Mouse (Mus musculus): ENCODE measurements at regions not wholly inside any gene's neighbourhood (a gene's known extent, or its start where the extent isn't known, plus 50 kb on each side); places are given as distances from the start of the nearest gene placed in this dataset.

DNA sequence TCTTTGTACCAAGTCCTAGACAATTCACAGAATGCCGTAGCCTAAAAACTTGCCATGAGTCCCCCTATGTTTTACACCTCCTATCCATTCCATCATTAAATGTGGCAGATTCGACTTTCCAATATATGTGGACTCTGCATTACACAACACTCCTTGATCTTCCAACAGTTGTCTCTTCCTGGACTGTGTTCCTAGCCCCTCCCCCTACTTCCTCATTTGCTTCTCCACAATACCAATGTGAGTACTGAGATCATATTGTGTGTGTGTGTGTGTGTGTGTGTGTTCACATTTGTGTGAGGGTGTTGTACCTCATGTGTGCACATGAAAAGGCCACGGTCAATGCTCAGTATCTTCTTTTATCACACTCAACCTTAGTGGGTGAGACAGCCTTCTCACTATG lies 144.5 kb upstream of the Klf6 start:
- peak; percentile 37 for DNase-seq (ENCODE audit: low read depth)

DNA sequence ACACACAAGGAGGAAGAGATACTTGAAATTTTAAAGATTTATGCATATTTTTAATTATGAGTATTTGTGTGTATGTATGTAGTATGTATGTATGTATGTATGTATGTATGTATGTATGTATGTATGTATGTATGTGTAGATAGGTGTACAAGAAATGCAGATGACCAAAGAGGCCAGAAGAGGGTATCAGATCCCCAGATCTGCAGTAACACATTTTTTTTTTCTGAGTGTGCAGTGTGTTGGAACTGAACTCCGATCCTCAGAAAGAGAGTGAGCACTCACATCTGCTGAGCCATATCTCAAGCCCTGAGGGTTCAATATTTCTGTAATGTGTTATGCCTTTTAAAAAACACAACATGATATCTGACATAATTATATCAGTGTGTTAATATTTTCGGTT lies 138.0 kb upstream of the Klf6 start:
- DNase-seq (ENCODE audit: low read depth): peak; percentile 27

DNA sequence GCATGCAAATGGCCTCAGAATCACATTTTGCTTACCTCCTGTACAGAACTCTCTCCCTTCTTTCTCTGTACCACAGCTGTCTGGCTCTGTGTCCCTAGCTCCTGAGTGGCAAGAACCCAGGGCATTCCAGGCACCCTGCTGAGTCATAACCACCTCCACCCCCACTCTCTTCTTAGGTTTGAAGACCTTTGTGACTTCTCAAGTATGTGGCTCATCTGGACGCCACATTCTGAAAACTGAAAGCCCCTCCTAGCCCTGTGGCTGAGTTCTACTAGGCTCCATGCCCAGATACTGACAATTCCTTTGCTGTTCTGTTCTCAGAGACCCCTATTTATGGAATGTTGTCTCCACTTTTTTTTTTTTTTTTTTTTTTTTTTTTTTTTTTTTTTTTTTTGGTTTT lies 136.9 kb upstream of the Klf6 start:
- DNase-seq (ENCODE audit: low read depth): peak; percentile 56

GRCm38 (mm10) chr13:5725984-5726383 lies 135.3 kb upstream of the Klf6 start:
- peak; percentile 52 for DNase-seq (ENCODE audit: low read depth)

DNA sequence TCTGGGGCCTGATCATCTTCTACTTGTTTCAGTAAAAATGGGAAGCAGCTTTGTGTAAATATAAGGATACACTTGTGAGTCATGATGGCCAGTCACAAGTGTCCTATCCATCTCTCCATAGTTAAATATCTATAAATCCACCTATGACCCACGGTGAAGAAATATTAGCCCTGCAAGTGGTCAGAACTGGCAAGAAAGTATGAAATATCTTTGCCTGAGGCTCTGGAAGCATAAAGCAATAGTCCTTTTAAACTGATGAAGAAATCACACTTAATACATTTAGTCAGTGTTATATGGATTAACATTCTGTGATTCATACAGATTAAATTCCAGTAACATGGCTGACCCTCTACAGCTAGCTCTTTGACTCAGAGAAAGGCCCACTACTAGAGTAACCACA lies 134.8 kb upstream of the Klf6 start:
- DNase-seq (ENCODE audit: low read depth): no peak

GRCm38 (mm10) chr13:5728172-5728571 lies 133.1 kb upstream of the Klf6 start:
- DNase-seq (ENCODE audit: low read depth): no peak

DNA sequence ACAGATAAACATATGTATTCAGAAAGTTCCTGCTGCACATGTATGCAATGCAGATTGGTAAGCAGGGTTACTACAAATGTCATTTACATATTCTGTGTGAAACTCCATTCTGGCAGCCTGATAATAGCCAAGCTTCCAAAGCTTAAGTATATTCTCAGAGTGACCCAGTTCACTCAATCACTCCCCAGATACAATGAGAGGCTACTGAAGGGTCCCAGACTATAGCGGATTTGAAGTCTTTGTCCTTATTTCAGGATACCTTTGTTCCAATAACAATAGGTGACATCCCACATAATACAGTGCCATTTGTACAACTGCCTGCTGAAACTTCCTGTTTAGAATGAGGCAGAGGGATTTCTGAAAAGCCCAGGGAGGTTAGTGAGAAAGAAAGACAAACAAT lies 132.5 kb upstream of the Klf6 start:
- no peak for DNase-seq (ENCODE audit: low read depth)

DNA sequence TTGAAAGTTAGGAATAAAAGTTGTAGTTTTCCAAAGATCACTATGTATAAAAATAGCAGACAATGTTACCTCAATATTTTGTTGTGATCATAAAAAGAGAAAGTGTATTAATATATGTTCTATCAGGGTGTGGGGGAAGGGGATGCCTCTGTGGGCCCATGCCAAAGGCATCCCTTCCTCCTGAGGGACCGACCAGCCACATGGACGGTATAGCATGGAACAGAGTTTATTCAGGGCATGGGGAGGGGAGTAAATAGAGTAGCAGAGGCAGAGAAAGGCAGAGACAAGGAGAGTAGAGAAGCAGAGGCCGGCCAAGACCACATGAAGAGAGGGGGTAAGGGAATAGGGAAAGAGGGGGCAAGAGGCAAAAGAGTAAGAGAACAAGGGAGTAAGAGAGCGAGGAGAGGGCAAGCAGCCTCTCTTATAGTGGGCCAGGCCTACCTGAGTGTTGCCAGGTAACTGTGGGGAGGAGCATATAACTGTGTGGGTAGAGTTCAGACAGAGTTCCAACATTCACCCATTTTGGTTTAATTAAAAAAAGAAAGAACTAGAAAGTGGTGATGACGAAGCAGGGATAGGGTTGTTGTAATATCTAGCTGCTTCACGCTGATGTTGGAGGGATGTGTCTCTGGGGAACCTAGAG lies 131.7 kb upstream of the Klf6 start:
- no peak for DNase-seq (ENCODE audit: low read depth)

DNA sequence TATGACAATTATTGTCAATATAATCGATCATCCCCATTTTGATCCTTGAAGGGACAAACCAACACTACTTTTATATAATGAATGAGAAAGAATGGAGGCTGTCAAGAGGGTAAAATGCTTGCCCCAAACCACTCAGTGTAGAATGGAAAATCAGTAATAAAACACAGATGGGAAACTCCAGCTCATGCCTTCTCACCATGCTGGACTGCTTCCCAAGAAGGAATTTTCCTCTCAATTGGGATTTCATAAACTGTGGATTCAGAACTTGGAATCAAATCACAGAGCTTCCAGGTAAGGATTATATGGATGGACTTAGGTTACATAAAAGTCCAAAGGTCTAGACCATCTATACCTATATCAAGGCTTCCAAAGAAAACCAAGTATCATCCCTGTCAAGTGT lies 129.1 kb upstream of the Klf6 start:
- DNase-seq (ENCODE audit: low read depth): no peak

DNA sequence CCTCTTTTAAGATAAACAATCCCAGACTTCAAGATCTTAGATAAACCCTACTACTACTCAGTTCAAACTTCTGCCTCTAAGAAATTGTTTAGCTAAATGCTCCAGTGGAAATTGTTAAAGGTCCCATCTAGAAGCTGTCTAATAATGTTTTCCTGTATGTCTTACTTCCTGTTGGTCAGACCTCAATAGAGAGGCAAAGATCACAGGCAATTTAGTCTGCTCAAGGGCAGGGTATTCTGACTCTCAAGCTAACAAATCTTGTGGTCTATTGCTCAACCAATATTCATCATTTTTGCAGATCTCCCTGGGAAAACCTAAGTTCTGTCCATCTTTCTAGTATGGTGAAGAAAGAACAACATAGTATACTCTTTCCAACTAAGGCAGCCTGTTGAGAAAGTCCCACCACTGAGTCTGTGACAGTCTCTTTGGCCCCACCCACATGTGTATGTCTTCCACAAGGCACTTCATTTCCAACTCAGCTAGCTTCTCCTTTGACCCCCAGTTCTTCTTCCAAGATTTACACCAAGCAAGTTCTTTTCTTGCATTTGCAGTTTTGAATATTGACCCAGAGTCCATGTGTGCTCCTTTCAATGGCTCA lies 126.2 kb upstream of the Klf6 start:
- peak; percentile 88 for DNase-seq (ENCODE audit: low read depth)

- DNase-seq (ENCODE audit: low read depth): no peak
Measured at GRCm38 (mm10) chr13:5736472-5736871, 124.8 kb upstream of the Klf6 start.

GRCm38 (mm10) chr13:5737214-5737613 lies 124.1 kb upstream of the Klf6 start:
- no peak for DNase-seq (ENCODE audit: low read depth)

DNA sequence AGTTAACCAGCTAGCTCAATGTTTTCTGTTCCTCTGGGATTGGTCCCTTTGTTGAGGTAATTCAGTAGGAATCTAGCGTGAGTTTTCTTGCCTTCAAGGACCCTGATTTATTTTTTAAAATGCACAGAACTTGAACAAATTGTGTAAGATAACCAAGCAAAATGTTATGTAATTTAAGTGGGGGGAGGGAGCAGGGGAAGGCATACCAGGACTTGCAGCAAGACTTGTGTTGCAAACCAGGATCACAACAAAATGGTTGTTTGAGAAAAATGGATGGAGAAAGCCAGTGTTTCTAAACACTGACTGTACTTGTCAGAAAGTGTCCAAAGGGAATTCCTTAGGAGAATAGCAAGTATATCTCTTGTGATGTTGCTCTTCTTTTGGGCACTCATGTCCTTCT lies 120.5 kb upstream of the Klf6 start:
- no peak for DNase-seq (ENCODE audit: low read depth)

- no peak for DNase-seq (ENCODE audit: low read depth)
Measured at GRCm38 (mm10) chr13:5744949-5745348, 116.3 kb upstream of the Klf6 start.

DNA sequence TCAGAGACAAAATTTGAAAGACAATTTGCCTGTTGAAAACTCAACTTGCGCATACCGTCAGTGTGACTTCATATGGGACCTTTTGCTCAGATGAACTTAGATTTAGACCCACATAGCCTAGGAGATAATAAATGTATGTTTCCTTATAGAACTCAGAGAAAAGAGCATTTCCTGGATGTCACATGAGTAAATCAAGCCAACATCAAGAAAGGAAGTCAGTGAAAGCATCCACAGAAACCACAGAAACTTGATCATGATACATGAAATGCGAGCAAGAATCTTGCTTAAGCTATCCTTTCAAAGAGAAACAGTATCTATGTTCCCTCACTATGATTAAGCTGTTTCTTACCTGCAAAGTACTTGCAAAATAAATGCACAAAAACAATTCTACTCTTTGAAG lies 104.1 kb upstream of the Klf6 start:
- DNase-seq (ENCODE audit: low read depth): peak; percentile 71

- DNase-seq (ENCODE audit: low read depth): no peak
Measured at GRCm38 (mm10) chr13:5757963-5758362, 103.3 kb upstream of the Klf6 start.

- DNase-seq (ENCODE audit: low read depth): no peak
Measured at GRCm38 (mm10) chr13:5760030-5760429, 101.3 kb upstream of the Klf6 start.

GRCm38 (mm10) chr13:5766394-5766793 lies 94.9 kb upstream of the Klf6 start:
- no peak for DNase-seq (ENCODE audit: low read depth)

GRCm38 (mm10) chr13:5767202-5767601 lies 94.1 kb upstream of the Klf6 start:
- no peak for DNase-seq (ENCODE audit: low read depth)

GRCm38 (mm10) chr13:5768699-5769098 lies 92.6 kb upstream of the Klf6 start:
- no peak for DNase-seq (ENCODE audit: low read depth)

GRCm38 (mm10) chr13:5769283-5770260 lies 91.7 kb upstream of the Klf6 start:
- peak; percentile 92 for DNase-seq (ENCODE audit: low read depth)

DNA sequence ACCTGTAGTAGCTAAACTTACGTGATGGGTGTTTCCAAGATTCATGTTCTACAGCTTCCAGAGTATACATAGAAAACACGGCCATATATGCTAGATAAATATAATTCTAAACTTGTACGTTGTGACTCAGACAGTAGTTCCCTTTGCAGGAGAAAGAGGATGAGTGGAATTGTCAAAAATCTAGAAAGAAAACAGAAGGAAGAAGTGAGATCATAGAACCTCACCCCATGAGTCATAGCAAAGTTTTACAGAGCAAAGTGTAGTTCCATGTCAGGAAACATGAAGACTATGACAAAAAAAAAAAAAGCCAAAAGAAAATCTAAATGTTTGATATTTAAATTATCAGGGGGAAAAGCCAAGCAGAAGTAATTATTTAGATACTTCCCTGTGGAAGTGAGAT lies 87.5 kb upstream of the Klf6 start:
- peak; percentile 53 for DNase-seq (ENCODE audit: low read depth)

Measured in 416B (cell line).